Mouse (Mus musculus): ENCODE measurements at regions not wholly inside any gene's neighbourhood (a gene's known extent, or its start where the extent isn't known, plus 50 kb on each side); places are given as distances from the start of the nearest gene placed in this dataset.

GRCm38 (mm10) chr15:74461935-74462334 lies 174.2 kb downstream of the Mroh4 start:
- peak; percentile 46; the same call in 1 of the 2 replicates for ATAC-seq (replicated peaks; ENCODE audit: low FRiP score, poor library complexity, severe bottlenecking)

GRCm38 (mm10) chr15:74459345-74459975 lies 176.7 kb downstream of the Mroh4 start:
- no peak for ATAC-seq (replicated peaks; ENCODE audit: low FRiP score, poor library complexity, severe bottlenecking)

GRCm38 (mm10) chr15:74458940-74459339 lies 177.2 kb downstream of the Mroh4 start:
- no peak for ATAC-seq (replicated peaks; ENCODE audit: low FRiP score, poor library complexity, severe bottlenecking)

GRCm38 (mm10) chr15:74457965-74458364 lies 178.2 kb downstream of the Mroh4 start:
- ATAC-seq (replicated peaks; ENCODE audit: low FRiP score, poor library complexity, severe bottlenecking): no peak

GRCm38 (mm10) chr15:74456675-74457040 lies 179.5 kb downstream of the Mroh4 start:
- ATAC-seq (replicated peaks; ENCODE audit: low FRiP score, poor library complexity, severe bottlenecking): no peak

- ATAC-seq (replicated peaks; ENCODE audit: low FRiP score, poor library complexity, severe bottlenecking): no peak
Observed at GRCm38 (mm10) chr15:74455921-74456674, 180.1 kb downstream of the Mroh4 start.

- ATAC-seq (replicated peaks; ENCODE audit: low FRiP score, poor library complexity, severe bottlenecking): no peak
Observed at GRCm38 (mm10) chr15:74454543-74454942, 181.6 kb downstream of the Mroh4 start.

GRCm38 (mm10) chr15:74453810-74454209 lies 182.3 kb downstream of the Mroh4 start:
- no peak for ATAC-seq (replicated peaks; ENCODE audit: low FRiP score, poor library complexity, severe bottlenecking)

GRCm38 (mm10) chr15:74452426-74452825 lies 183.7 kb downstream of the Mroh4 start:
- ATAC-seq (replicated peaks; ENCODE audit: low FRiP score, poor library complexity, severe bottlenecking): no peak

- no peak for ATAC-seq (replicated peaks; ENCODE audit: low FRiP score, poor library complexity, severe bottlenecking)
Observed at GRCm38 (mm10) chr15:74441889-74442288, 194.3 kb downstream of the Mroh4 start.

GRCm38 (mm10) chr15:74426989-74427388 lies 209.2 kb downstream of the Mroh4 start:
- ATAC-seq (replicated peaks; ENCODE audit: low FRiP score, poor library complexity, severe bottlenecking): no peak

- ATAC-seq (replicated peaks; ENCODE audit: low FRiP score, poor library complexity, severe bottlenecking): no peak
Observed at GRCm38 (mm10) chr15:74423001-74423400, 213.2 kb downstream of the Mroh4 start.

- no peak for ATAC-seq (replicated peaks; ENCODE audit: low FRiP score, poor library complexity, severe bottlenecking)
Observed at GRCm38 (mm10) chr15:74420550-74420949, 215.6 kb downstream of the Mroh4 start.

GRCm38 (mm10) chr15:74418635-74419034 lies 217.5 kb downstream of the Mroh4 start:
- ATAC-seq (replicated peaks; ENCODE audit: low FRiP score, poor library complexity, severe bottlenecking): no peak

GRCm38 (mm10) chr15:74413217-74413616 lies 222.9 kb downstream of the Mroh4 start:
- ATAC-seq (replicated peaks; ENCODE audit: low FRiP score, poor library complexity, severe bottlenecking): no peak

- no peak for ATAC-seq (replicated peaks; ENCODE audit: low FRiP score, poor library complexity, severe bottlenecking)
Observed at GRCm38 (mm10) chr15:74412261-74412660, 223.9 kb downstream of the Mroh4 start.

GRCm38 (mm10) chr15:74411097-74411496 lies 225.1 kb downstream of the Mroh4 start:
- peak; percentile 39; the same call in 1 of the 2 replicates for ATAC-seq (replicated peaks; ENCODE audit: low FRiP score, poor library complexity, severe bottlenecking)

- ATAC-seq (replicated peaks; ENCODE audit: low FRiP score, poor library complexity, severe bottlenecking): no peak
Observed at GRCm38 (mm10) chr15:74404866-74405265, 231.3 kb downstream of the Mroh4 start.

- no peak for ATAC-seq (replicated peaks; ENCODE audit: low FRiP score, poor library complexity, severe bottlenecking)
Observed at GRCm38 (mm10) chr15:74401275-74401674, 234.9 kb downstream of the Mroh4 start.

- no peak for ATAC-seq (replicated peaks; ENCODE audit: low FRiP score, poor library complexity, severe bottlenecking)
Observed at GRCm38 (mm10) chr15:74396029-74396428, 240.1 kb downstream of the Mroh4 start.

- no peak for ATAC-seq (replicated peaks; ENCODE audit: low FRiP score, poor library complexity, severe bottlenecking)
Observed at GRCm38 (mm10) chr15:74387533-74387932, 248.6 kb downstream of the Mroh4 start.
